Mouse (Mus musculus) splenic B cell, adult 2 months (primary cell): Measurements from ENCODE around the gene Pagr1b.

Source experiments
- DNase-seq: peaks from one replicate; pipeline ENCODE4 v3.0.0-alpha.2; 2011; ENCODE audit warnings: low read depth, low spot score
- H3K27me3 ChIP-seq: 2 replicates; pipeline ENCODE4 v1.6.1; 2012; ENCODE audit warnings: mild to moderate bottlenecking, low read length, moderate library complexity, mixed read lengths; ENCODE audit not compliant: control insufficient read depth, poor library complexity, insufficient read depth, severe bottlenecking
- H3K36me3 ChIP-seq: 2 replicates; pipeline ENCODE4 v1.6.1; 2012; ENCODE audit warnings: mild to moderate bottlenecking, low read length, moderate library complexity, mixed read lengths; ENCODE audit not compliant: control insufficient read depth, poor library complexity, insufficient read depth, severe bottlenecking

The Pagr1b gene

GRCm38 (mm10) chr7:127014320-127014719 lies 2.0 kb downstream of the Pagr1b start, which contains the start of gene Mvp:
Gene Mvp (minus strand): TSS chr7:127014621.
- peak; percentile 75 for DNase-seq
- no peaks in the 10 kb centered on the region; the same call in 1 of the 2 replicates for H3K36me3 ChIP-seq
- no peaks in the 10 kb centered on the region for H3K27me3 ChIP-seq

DNA sequence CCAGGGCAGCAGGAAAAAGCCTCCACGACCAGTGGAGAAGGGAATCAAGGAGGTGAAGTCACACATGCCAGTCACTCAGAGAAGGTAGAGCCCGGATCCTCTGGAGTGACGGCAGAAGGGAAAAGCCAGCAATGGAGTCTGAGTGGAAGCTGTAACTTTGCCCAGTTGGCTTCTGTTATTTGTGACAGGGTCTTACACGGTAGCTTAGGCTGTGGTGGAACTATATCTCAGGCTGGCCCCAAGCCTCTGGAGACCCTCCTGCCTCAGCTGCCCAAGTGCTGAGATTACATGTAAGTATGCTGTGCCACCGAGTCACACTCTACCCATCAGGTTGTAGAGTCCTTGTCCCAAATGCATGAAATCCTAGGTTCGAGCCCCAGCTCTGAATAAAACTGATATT lies 2.9 kb downstream of the Pagr1b start:
- DNase-seq, result no peak
- H3K36me3 ChIP-seq, result no peaks in the 10 kb centered on the region; the same call in 1 of the 2 replicates
- no peaks in the 10 kb centered on the region for H3K27me3 ChIP-seq

DNA sequence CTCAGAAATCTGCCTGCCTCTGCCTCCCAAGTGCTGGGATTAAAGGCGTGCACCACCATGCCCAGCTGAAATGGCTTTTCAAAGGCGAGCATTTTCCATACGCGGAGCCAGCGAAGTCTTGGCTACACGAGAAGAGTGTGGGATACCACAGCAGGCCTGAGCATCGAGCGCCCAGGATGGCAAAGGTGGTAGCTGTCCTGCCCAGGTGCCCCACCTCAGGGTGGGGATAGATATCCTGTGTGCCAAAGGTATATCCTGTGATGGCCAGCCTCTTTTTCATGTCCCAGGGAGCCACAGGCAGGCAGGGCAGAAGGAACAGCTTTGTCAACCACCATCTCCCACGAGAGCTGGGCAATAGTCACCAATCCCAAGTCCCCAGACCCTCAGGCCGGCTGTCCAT lies 3.4 kb downstream of the Pagr1b start:
- DNase-seq, result no peak
- no peaks in the 10 kb centered on the region; the same call in 1 of the 2 replicates for H3K36me3 ChIP-seq

GRCm38 (mm10) chr7:127012374-127012773 lies 3.9 kb downstream of the Pagr1b start:
- no peak for DNase-seq
- no peaks in the 10 kb centered on the region; the same call in 1 of the 2 replicates for H3K36me3 ChIP-seq
- H3K27me3 ChIP-seq, result no peaks in the 10 kb centered on the region

More for the DNA sequence above, 3.4 kb downstream of the Pagr1b start:
- no peaks in the 10 kb centered on the region for H3K27me3 ChIP-seq

DNA sequence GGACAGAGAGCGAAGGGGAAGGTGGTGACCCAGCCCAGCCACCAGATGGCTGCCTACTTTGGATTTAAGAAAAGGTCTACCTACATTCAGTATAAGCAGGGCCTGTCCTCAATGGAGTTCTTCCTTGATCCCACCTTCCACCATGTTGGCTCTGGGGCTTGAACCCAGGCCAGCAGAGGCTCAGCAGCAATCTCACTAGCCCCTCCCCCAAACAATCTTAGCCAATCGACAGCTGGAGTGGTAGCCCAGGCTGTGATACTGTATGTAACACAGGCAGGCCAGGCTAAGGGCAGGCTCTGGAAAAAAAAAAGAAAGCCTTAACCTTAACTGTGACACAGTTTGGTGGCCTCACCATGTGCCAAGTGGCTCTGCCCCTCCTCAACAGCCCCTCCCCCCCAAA lies 4.6 kb downstream of the Pagr1b start:
- DNase-seq, result no peak
- no peaks in the 10 kb centered on the region for H3K27me3 ChIP-seq
- H3K36me3 ChIP-seq, result no peaks in the 10 kb centered on the region; the same call in 1 of the 2 replicates

GRCm38 (mm10) chr7:127011051-127011450 lies 5.2 kb downstream of the Pagr1b start:
- no peaks in the 10 kb centered on the region; the same call in 1 of the 2 replicates for H3K36me3 ChIP-seq
- no peaks in the 10 kb centered on the region for H3K27me3 ChIP-seq
- DNase-seq, result no peak

GRCm38 (mm10) chr7:127009307-127010085 lies 6.8 kb downstream of the Pagr1b start:
- H3K27me3 ChIP-seq, result no peaks in the 10 kb centered on the region
- DNase-seq, result no peak
- no peaks in the 10 kb centered on the region for H3K36me3 ChIP-seq

DNA sequence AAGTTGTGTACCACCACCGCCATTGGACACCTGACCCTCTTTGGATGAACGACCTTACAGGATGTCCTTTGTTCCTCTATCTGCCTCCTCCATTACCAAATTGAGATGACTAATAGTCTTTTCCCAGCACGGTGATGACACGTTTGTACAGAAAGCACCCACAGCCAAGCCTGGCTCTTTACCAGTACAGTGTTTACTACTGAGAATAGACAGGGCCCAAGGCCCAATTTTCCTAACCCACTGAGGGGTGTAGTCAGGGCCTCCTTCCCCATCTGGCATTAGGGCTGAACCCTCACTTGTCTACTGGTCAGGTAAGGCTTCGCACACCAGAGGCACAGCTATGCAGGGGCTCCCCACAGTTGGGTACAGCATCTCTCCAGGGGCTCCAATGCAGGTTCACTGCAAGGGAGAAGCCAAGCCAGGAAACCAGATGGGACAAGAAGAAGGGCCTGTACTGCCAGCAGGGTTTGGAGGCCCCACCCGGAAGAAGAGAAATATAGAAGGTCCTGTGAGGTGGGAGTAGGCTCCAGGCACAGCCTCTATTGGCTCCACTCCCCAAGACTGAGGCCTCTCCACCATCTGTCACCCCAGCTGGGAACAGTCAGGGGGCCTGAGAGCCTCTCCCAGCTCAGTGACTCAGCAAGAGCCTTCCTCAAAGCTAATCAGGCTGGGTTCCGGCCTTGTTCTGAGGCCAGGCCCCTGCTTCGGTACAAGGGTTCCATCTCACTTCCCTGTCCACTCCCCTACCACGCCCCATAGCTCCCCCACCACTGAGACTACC lies 7.9 kb downstream of the Pagr1b start:
- Histone ChIP-seq H3K36me3 (no peaks in the 10 kb centered on the region), H3K27me3 (no peaks in the 10 kb centered on the region)
- DNase-seq, result peak; percentile 48

- Histone ChIP-seq H3K27me3 (no peaks in the 10 kb centered on the region), H3K36me3 (no peaks in the 10 kb centered on the region)
- no peak for DNase-seq
Observed at GRCm38 (mm10) chr7:127007313-127008024, 8.8 kb downstream of the Pagr1b start.

GRCm38 (mm10) chr7:127004122-127004875 lies 12.0 kb downstream of the Pagr1b start:
- no peak for DNase-seq
- no peaks in the 10 kb centered on the region for H3K27me3 ChIP-seq

DNA sequence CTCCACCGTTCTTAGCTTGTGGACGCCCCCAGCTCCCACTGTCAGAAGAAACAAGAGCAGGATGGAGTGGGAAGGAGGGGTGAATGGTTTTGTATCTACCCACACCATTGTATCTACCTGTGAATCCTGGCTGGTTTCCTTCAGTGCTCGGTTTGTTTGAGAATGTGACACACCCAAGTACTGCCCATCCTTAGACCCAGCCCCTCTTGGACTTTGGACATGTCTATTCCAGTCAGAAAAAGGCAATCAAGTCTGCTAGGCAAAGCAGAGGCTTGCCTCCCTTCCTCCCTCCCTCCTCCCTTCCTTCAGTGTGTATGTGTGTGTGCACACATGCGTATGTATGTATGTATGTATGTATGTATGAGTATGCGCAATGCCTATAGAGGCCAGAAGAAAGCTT lies 12.7 kb downstream of the Pagr1b start:
- Histone ChIP-seq H3K36me3 (0 out of 2 replicates have a peak, but pooled peaks cover 4% of the 10 kb centered on the region), H3K27me3 (no peaks in the 10 kb centered on the region)
- DNase-seq, result no peak

More at GRCm38 (mm10) chr7:127004122-127004875, 12.0 kb downstream of the Pagr1b start:
- H3K36me3 ChIP-seq, result 0 out of 2 replicates have a peak, but pooled peaks cover 4% of the 10 kb centered on the region

- Histone ChIP-seq H3K36me3 (peaks cover 10% of the 10 kb centered on the region), H3K27me3 (no peaks in the 10 kb centered on the region)
- no peak for DNase-seq
Observed at GRCm38 (mm10) chr7:126999568-126999967, 16.7 kb downstream of the Pagr1b start.

- DNase-seq, result no peak
- H3K27me3 ChIP-seq, result no peaks in the 10 kb centered on the region
- peaks cover 14% of the 10 kb centered on the region for H3K36me3 ChIP-seq
Observed at GRCm38 (mm10) chr7:126996449-126996848, 19.8 kb downstream of the Pagr1b start.

- H3K27me3 ChIP-seq, result no peaks in the 10 kb centered on the region
- peaks cover 4% of the 10 kb centered on the region for H3K36me3 ChIP-seq
- no peak for DNase-seq
Observed at GRCm38 (mm10) chr7:126988816-126989215, 27.5 kb downstream of the Pagr1b start.
